Mouse (Mus musculus) kidney, postnatal 10 days (tissue): ENCODE measurements around the gene Rab44.

Experiments
- DNase-seq: peaks from one replicate; pipeline ENCODE4 v3.0.0; 2021; ENCODE audit warnings: mixed read lengths

Gene Rab44

DNA sequence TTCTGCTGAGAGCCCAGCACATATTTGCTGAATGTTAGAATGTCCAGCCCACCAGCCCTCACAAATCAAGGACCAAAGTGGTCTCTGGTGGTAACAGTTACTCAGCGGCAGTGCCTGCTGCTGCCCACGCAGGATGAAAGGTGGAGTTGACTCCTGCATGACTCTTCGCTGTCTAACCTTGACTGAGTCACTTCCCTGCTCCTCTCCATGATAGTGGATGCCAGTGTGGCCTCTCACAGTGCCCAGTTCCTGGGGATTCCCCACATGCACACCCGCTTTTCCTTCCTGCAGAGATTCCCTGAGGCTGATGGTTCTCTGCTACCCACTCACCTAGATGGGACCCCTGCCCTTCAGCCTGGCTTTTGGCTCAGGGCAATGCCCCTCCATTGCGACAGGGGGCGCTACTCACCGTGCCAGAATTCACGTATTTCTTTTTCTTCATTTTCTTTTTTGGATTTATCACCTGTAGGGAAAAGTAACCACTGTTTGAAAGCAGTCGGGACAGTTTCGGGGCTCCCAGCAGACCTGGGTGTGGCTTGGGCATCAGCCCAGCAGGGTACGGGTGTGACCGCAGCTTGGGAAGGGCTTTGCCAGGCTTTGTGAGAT, 55.2 kb downstream of the Rab44 start:
- DNase-seq: no peak

DNA sequence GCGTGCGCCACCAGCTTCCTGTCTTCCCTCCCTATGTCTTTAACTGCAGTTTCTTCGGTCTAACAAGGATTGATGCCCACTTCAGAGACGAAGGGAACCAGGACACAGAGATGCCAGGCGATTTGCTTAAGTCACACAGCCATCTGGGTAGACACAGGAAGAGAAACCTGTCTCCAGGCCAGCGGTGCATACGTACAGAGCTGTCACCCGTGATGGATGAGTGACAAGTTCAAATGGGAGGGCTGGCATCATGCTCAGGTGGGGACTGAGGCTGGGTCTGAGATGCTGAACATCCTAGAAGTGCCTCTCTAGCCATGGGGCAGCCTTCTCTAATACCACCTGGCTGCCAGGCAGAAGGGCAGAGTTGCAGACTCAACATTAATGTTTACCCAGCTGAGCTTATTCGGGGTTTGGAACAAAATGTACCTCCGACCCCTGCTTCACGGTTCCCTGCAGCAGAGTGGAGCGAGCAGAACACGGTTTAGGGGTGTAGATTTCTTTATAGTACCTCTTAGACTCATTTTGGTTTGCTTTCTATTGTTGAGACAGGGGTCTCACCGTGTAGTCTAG, 56.6 kb downstream of the Rab44 start:
- peak; percentile 34 for DNase-seq

DNA sequence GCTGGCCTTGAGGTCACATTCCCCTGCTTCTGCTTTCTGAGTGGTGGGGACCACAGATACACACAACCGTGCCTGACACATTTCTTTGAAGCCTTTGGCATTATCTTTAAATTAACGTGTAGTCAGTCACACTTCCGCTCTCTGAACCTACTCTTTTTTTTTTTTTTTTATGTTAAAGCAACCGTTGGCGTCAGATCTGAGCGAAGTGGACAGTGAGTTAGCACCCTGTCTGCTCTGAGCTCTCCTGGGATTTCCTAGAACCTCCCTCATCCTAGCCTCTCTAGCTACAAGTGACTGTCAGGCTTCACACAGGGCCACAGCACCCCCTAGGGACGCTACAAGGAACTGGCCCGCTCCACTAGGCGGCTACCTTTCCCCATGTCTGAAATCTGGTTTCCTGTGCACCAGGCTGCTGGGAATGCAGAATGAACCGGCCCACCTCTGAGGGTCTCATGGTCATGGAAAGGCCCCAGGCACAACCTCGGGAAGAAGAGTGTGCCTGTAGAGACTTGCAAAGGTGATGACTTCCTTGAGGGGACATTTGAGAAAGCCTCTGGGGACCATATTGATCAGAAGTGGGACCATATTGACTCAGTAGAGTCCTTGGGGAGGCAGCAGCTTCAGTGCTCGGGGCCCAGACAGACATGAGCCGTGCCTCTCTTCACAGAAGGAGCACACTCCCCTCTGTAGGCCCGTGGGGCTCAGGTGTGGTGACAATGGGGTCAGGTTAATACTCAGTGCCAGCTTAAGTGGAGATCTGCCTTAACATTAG, 57.2 kb downstream of the Rab44 start:
- peak; percentile 92 for DNase-seq

DNA sequence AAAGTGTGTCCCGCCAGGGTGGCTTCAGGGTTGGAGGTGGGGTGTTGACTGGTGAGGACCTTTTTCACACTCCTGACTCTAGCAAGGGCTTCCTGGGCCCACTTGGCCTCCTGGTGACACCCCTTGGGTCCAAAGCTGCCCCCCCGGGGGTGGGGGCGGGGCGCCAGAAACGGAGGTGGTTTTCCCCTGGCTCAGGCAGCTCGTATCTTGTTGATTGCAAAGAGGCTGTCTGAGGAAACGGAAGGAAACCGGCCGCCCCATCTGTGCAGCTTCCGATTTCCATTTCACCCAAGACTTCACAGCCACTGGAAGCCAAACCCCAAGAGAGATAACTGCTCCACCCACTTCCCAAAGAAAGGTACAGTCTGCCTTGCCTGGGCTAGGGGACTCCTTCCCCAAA, 58.1 kb downstream of the Rab44 start:
- peak; percentile 42 for DNase-seq

DNA sequence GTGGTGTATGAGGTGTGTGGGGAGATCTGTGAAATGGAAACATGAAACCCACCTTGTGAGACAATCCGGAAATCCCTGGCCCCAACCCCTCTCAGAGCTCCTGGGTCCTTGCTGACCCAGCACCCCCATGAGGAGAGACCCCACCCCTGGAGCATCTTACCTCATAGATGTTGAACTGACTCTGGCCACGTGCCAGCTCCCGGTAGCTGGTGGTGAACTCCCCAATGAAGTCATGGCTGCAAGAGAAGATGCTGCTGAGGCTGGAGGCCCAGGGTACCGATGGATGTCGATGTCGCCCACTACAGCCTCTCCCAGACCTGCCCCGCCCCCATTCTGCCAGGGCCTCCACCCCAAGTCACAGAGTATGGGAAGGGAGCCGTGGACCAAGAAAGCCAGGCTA, 59.2 kb downstream of the Rab44 start:
- no peak for DNase-seq

DNA sequence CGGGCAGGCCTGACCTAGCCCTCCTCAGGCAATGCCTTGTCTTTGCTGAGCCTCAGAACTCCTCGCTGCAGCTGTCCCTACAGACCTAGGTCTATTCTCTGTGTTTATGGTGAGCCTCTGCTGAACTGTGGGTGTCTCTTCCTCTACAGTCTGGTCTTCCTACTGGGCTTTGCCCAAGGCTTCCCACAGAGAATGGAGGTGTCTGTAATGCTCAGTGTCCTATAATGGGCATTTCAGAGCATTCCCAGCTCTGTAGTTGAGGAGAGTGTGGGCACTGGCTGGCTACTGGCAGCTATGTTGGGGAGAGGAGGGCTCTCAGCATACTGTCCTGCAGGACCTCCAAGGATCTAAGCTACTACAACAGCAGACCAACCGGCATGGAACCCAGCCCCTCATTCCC, 61.7 kb downstream of the Rab44 start:
- no peak for DNase-seq

DNA sequence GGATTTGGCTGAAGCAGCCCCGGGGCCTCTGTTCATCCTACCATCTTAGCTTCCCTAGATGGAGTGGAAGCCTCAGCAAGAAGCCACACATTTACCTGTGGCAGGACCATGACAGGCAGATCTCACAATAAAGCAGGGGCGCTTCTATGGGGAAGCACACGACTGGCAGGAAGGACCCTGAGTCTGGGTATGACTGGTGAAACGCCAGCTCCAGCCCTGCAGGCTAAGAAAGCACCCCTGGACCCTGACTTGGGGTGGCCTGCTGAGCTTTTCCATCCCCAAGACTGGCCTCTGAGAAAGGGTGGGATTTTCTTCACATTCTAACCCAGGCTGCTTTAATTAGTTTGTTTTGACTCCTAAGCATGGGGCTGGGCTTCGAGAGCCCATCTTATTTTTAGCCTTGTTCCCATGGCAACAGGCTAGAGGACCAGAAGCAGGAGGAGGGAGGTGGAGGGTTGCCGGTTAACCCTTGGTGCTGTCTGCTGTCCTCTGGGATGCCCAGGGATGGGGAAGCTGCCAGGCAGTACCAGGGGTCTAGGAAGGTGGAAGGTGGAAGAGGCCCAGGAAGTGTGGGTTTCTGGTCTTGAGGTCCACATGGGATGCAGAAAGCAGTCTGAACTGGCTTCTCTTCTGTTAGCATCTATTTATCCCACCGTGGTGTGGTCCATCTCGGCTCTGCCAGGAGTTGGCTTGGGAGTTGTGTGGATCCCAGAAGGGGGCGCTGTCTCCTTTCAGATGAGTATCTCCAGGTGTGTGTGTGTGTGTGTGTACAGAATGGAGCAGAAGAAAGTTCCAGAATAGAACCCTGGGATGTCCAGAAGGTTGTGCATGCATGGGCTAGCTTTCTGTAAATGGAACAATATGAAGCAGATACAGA, 62.7 kb downstream of the Rab44 start:
- DNase-seq: peak; percentile 87

DNA sequence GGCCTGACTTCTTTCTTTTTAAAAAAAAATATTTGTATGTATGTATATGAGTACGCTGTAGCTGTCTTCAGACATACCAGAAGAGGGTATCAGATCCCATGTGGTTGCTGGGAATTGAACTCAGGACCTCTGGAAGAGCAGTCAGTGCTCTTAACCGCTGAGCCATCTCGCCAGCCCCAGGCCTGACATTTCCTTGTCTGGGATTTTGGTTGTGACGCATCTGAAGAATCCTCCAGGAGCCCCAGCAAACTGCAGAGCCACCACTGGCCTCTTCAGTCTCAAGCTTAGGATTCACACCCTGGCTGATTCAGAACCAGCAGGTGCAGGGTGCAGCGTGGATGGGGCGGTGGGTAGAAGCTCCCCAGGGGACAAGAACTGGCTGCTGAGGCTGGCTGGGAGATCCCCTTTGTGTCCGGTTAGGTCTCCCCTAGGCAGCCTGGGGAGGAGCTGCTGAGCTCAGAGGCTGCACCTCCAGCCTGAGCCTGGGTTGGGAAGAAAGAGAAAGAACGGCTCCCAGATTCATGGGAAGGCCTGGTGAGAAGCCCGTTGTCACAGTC, 64.6 kb downstream of the Rab44 start:
- no peak for DNase-seq

DNA sequence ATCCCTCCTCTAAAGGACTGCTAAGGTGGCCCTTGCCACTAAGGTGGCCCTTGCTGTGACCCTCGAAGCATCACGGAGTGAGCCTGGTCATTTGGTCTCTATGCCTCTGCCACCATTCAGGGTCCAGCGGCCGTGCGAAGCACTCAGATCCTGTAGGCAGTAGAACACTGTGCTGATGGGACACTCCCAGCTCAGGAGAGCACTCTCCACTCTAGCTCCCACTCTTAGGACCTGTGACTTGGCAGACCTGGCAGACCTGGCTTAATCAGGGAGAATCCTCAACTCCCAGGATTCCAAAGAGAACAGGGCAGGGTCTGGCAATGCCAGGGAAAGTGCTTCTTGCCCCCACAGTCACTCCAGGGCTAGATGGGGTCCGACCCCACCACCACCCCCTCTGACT, 66.0 kb downstream of the Rab44 start:
- DNase-seq: no peak

DNA sequence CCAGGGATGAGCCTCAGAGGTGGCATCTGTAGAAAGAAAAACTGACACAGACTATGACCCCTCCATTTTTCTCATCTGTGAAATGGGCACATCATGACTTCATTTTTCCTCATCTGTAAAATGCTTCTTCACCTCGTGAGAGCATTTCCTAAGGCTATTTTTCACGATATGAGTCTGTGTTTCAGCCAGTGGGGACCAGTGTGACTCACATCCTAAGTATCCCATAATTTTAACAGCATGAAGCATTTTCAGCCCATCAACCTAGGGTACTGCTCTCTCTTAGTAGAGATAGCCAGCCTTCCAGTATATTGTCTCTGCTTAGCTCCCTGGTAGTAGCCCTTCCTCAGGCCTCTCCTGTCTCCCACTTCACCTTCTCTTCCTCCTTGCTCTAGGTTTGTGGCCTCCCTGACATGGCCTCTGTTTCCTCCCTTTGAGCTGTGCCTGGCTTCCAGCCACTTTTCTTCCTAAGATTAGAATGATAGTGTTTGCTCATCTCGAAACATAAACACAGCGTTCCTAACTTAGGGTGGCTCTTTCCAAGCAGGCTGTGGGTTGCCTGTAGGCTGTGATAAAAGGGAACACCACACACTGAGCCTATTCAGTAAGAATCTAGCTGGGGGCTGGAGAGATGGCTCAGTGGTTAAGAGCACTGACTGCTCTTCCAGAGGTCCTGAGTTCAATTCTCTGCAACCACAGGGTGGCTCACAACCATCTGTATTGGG, 66.6 kb downstream of the Rab44 start:
- no peak for DNase-seq

DNA sequence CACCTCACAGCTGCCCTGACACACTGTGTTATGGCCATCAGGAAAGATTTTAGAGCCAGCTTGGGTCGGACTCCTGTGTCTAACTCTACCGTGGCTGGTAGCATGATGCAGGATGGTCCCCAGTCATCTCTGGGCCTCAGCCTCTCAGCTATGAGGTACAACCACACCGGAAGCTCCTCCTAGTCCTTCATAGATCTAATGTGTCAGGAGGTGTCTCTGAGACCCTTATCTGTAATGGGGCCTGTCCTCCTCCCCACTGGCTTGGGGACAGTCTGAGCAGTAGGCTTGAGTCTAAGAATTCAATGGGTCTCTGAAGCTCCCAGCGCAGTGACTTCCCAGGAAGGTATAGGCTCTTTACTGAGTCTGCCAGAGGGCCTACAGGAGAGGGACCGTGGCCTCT, 67.8 kb downstream of the Rab44 start:
- DNase-seq: no peak

DNA sequence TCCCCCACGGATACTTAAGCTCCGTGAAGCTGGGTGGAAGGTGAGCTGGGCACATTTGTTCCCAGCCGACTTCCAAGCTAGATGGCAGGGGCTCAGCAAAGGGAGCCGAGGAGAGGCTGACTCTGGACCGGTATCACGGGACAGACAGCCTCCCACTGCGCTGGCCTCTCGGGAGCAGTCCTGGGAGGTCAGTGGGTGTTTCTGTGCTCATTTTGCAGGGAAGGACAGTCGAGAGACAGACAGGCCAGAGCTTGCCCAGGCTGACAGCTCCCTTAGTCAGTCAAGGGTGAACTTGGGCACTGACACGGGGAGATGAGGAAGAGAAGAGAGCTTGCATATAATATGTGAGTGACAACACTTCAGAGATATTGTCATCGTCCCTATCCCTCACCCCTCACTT, 69.2 kb downstream of the Rab44 start:
- no peak for DNase-seq

DNA sequence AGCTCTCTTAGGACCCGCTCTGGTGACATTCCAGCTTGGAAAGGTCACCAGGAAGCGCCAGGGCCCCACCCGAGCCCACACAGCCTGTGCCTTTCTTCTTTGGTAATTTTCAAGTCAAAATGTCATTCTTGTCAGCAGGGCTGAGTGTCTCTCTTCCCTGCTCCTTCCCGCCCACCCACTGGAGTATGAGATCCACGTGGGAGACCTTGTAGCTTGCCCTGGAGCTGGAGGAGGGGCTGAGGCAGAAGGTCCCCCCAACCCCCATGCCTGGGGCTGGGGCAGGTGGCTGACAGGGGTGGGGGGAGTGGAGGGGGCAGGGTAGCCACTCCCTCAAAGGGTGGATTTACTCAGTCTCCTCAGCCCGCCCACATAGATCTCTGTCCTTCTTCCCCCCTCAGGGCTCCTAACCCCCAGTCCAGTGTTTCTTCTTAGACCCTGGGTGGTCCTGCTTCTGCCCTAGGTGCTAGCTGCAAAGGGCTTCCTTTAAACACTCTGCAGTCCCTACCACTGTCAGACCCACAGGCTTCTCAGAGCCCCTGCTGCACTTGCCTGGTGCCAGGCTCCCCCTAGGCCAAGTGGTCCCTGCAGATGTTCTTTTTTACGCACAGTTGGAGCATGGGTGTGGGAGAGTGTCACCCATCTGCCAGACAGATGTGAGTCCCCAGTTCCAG, 71.6 kb downstream of the Rab44 start:
- DNase-seq: no peak

DNA sequence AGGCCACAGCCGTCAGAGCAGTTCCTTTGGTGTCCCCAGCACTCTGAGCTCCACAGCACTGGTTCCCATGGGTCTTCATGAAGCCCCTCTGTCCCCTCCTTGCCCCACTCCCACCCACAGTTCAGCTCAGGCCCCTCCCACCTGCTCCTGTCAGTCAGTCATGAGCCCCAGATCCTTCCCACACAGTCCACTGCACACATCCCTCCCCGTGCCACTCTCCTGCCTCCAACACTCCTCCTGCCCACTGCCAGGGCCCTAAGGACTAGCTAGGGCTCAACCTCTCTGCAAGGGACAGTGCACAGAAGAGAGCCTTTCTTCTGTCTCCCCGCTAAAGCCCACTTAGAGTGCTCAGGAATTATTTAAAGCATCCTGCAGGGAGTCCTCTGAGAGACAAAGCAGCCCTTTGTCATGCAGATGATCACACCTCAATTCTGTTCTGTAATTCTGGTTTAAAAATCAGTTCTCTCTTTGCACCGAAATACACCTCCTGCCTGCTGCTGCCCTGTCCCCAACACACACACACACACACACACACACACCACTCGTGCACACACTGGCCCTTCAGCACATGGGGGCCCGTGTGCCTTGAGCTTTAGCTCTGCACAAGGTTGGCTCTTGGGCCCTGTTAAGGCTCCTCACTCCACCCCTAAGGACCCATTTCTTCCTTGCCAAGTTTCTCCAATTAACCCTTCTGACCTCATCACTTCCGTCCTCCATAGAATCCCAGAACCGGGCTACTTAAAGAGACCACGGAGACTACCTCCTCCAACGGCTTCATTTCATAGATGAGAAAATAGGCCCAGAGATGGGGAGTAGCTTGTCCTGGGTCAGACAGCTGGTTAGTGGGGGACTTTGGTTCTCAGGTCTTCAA, 73.3 kb downstream of the Rab44 start:
- DNase-seq: no peak

DNA sequence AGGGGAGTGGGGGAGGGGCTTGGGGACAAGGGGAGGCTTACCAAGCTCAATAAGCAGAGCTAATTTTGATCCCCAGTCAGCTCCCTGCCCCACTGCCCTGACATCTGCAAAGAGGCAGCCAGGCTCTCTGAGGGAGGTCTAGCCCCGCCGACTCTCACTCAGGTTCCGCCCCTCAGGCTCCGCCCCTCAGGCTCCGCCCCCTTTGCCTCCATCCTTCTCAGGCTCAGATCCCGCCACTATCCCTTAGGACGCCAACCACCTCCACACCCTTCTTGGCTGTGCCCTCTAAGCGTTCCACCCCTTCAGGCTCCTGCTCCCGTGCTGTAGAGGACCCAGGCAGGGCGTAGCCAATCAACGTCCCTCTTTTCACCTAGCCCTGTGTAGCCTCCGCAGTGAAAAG, 75.0 kb downstream of the Rab44 start:
- peak; percentile 43 for DNase-seq

DNA sequence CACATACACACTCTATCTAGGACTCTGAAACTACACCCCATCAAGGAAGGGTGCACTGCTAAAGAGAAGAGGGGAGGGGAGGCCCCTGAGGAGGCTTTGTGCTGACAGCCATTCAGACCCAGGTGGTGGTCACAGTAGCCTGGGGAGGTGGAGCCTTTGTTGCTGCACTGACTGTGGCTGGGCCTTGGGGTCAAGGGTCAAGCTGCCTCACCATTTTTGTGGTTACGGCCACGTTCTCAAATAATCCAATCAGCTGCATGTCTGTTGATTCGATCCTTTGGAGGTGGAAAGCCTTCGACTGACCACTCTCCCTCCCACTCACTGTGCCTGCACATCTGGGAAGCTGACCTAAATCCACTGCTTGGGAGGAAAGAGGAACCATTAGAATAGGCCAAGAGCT, 81.6 kb downstream of the Rab44 start:
- DNase-seq: no peak
